Comparison of ENCODE assay signal across 8 mouse cellular contexts in the genomic region with DNA sequence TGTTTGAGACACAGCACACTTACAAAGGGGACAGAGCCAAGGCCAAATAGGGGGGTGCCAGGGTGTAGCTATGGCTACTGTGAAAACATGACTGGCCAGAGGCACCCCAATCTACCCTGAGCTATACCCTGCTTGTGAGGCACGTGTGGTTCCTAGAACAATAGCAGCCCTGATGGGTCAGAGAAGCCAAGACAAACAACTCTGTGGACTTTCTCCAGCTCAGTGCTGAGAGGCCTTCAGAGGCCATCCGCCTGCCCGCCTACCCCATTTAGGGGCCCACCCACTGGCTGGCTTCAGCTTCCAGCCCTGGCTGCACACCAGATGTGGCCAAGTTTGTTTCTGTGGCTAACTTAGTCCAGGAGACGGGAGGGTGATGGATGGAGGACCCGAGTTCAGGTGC. TPM values are rescaled to one million over a fixed set of nuclear protein-coding genes. Genes with fewer than 3 reads are reported as not detected.
A peak's percentile ranks its signal among the peaks of the same experiment; 100 is the strongest.
DNase-seq lines count a peak whose midpoint lies in the region; ATAC-seq and TF ChIP-seq lines count a peak whose summit lies in the region.

No protein-coding gene starts in this region.

- H3K4me2 ChIP-seq in embryonic facial prominence, embryonic 15.5 days (replicated peaks) = no peak overlapping the region
- H3K4me2 ChIP-seq in intestine, postnatal 0 days (replicated peaks; ENCODE audit: low read depth) = no peak overlapping the region

- no peak overlapping the region for H3K9ac ChIP-seq in embryonic facial prominence, embryonic 15.5 days
- H3K9ac ChIP-seq in intestine, postnatal 0 days (ENCODE audit: low read depth, low read length) = no peak overlapping the region

- intact Hi-C loops in gastrocnemius, postnatal 14 days (cut with DNase I; ENCODE audit: low total_unique reads) = no loop called here

- H3K9me3 ChIP-seq in embryonic facial prominence, embryonic 15.5 days (replicated peaks) = no peaks in the 10 kb centered on the region
- H3K9me3 ChIP-seq in intestine, postnatal 0 days (ENCODE audit: control insufficient read depth) = no peaks in the 10 kb centered on the region

- H3K27me3 ChIP-seq in embryonic facial prominence, embryonic 15.5 days = no peaks in the 10 kb centered on the region
- no peaks in the 10 kb centered on the region for H3K27me3 ChIP-seq in intestine, postnatal 0 days (replicated peaks; ENCODE audit: control insufficient read depth, insufficient read depth, low read length)

- DNase-seq in gastrocnemius, postnatal 14 days = peak; percentile 47
- DNase-seq in gastrocnemius, postnatal 10 days = no peak
- DNase-seq in lung, postnatal 25 days (ENCODE audit: low spot score) = peak; percentile 83
- no peak for DNase-seq in frontal cortex, postnatal 14 days (ENCODE audit: low spot score in 2 of 2)
- no peak for DNase-seq in right cerebral cortex, postnatal 25 days
- no peak for DNase-seq in natural killer cell, adult 2 months (ENCODE audit: low spot score in 2 of 2)

- WGBS in embryonic facial prominence, embryonic 15.5 days = 40% methylated on average over 5 of the region's 5 CpGs
- 34% methylated on average over 5 of the region's 5 CpGs for WGBS in intestine, postnatal 0 days

- H3K36me3 ChIP-seq in embryonic facial prominence, embryonic 15.5 days = peaks cover 63% of the 10 kb centered on the region
- peaks cover 92% of the 10 kb centered on the region for H3K36me3 ChIP-seq in intestine, postnatal 0 days (ENCODE audit: control insufficient read depth, insufficient read depth)

- TF ChIP-seq CTCF in intestine, postnatal 0 days (IDR thresholded peaks at IDR 0.05; ENCODE audit: low read depth) = no peak

- H3K27ac ChIP-seq in embryonic facial prominence, embryonic 15.5 days (replicated peaks) = peak overlapping the region; percentile 55; the same call in 1 of the 2 replicates
- H3K27ac ChIP-seq in intestine, postnatal 0 days (ENCODE audit: low read depth, low read length) = no peak overlapping the region

- ATAC-seq in embryonic facial prominence, embryonic 15.5 days (ENCODE audit: insufficient number of reproducible peaks, low FRiP score, low TSS enrichment, low read depth) = peak; percentile 48; the same call in 1 of the 2 replicates
- ATAC-seq in intestine, postnatal 0 days = 0 out of 2 replicates have a peak, but pooled peaks have one; percentile 6

- H3K4me1 ChIP-seq in embryonic facial prominence, embryonic 15.5 days = peaks cover 13% of the 10 kb centered on the region
- H3K4me1 ChIP-seq in intestine, postnatal 0 days (replicated peaks; ENCODE audit: control insufficient read depth, insufficient read depth, low read length) = peaks cover 21% of the 10 kb centered on the region

- no peak overlapping the region for H3K4me3 ChIP-seq in embryonic facial prominence, embryonic 15.5 days (replicated peaks)
- H3K4me3 ChIP-seq in intestine, postnatal 0 days (ENCODE audit: low read depth, low read length) = no peak overlapping the region

RNA-seq across cellular contexts. Expression of a gene that starts 52.6 kb away (rescaled TPM):
- total RNA-seq in gastrocnemius, postnatal 14 days (2021) = 10 to 100 TPM; 33.5 to 39.8 TPM
- total RNA-seq in gastrocnemius, postnatal 10 days (2021) = 10 to 100 TPM; 43.1 to 64.5 TPM
- 61.6 and 77.5 TPM in 2 replicates for polyA plus RNA-seq in embryonic facial prominence, embryonic 15.5 days (2015; fragmentation: Nextera tagmentation; extraction: Ambion mirVana)
- 109 and 127 TPM in 2 replicates for polyA plus RNA-seq in intestine, postnatal 0 days (2015; fragmentation: Nextera tagmentation; extraction: Ambion mirVana)

Comparison
In these comparisons a context has a peak if more than half of its experiments do, and no peak if none do; other contexts are left out.
1. DNase-seq: peak in gastrocnemius, postnatal 14 days (single experiment) and lung, postnatal 25 days (single experiment); none in gastrocnemius, postnatal 10 days (single experiment), frontal cortex, postnatal 14 days (0 of 2), right cerebral cortex, postnatal 25 days (single experiment) and natural killer cell, adult 2 months (0 of 2).